Mouse (Mus musculus) CH12.LX (cell line): ENCODE data around the gene Taldo1. TPM values are rescaled to one million over a fixed set of nuclear protein-coding genes. Genes with fewer than 3 reads are reported as not detected.

Experiments used
- DNase-seq: peaks from one replicate; pipeline ENCODE4 v3.0.0-alpha.2; 2013; ENCODE audit errors: extremely low read depth
- H3K27ac ChIP-seq: 2 replicates; pipeline ENCODE4 v1.5.1; 2012; ENCODE audit warnings: low read depth, mild to moderate bottlenecking, control low read depth, moderate library complexity; ENCODE audit not compliant: insufficient read depth
- H3K27me3 ChIP-seq: replicated peaks from 2 replicates; pipeline ENCODE3; 2012; ENCODE audit warnings: inconsistent platforms
- H3K36me3 ChIP-seq, 2 experiments: replicated peaks in 1 of 2; 2 replicates each; pipeline versions ENCODE3 to v1.6.1; 2012; ENCODE audit warnings: inconsistent platforms in 1 of 2, low read length in 1 of 2, mild to moderate bottlenecking in 1 of 2, mixed read lengths in 1 of 2, moderate library complexity in 1 of 2; ENCODE audit not compliant: control insufficient read depth in 1 of 2, insufficient read depth in 1 of 2
- H3K4me1 ChIP-seq, 2 experiments: 2 replicates each; pipeline ENCODE4 v1.6.1; 2012; ENCODE audit warnings: inconsistent platforms in 1 of 2, moderate library complexity in 1 of 2; ENCODE audit not compliant: insufficient read depth in 2 of 2, control insufficient read depth in 1 of 2
- H3K4me2 ChIP-seq: 2 replicates; pipeline ENCODE4 v1.6.1; 2012; ENCODE audit warnings: low read depth, mild to moderate bottlenecking, control low read depth; ENCODE audit not compliant: poor library complexity, insufficient read depth, severe bottlenecking
- H3K4me3 ChIP-seq, 3 experiments: fragments of 150-350 bp in 1 of 3; sonication (generic) in 1 of 3; replicated peaks in 1 of 3; 2 replicates each; pipeline versions ENCODE3 to v1.5.1; 2011 to 2012; ENCODE audit warnings: low read depth in 2 of 3, low read length in 2 of 3, mild to moderate bottlenecking in 2 of 3, moderate library complexity in 2 of 3, control low read depth in 1 of 3, improper control_type of control experiment in 1 of 3, inconsistent platforms in 1 of 3, mixed read lengths in 1 of 3; ENCODE audit not compliant: poor library complexity in 1 of 3
- H3K79me2 ChIP-seq: replicated peaks from 2 replicates; pipeline ENCODE4 v1.6.1; 2012; ENCODE audit warnings: mild to moderate bottlenecking, moderate library complexity; ENCODE audit not compliant: control insufficient read depth, poor library complexity, insufficient read depth, severe bottlenecking; ENCODE audit errors: extremely low read depth
- H3K9ac ChIP-seq: 2 replicates; pipeline ENCODE4 v1.6.1; 2012; ENCODE audit warnings: low read depth, mild to moderate bottlenecking, control low read depth, moderate library complexity; ENCODE audit not compliant: insufficient read depth
- H3K9me3 ChIP-seq: replicated peaks from 2 replicates; pipeline ENCODE3; 2012; ENCODE audit warnings: low read length, inconsistent platforms, mixed read lengths
- CTCF ChIP-seq, 2 experiments: IDR thresholded peaks in 1 of 2; conservative IDR thresholded peaks in 1 of 2; 2 replicates each; pipeline ENCODE4 v1.5.1; 2011 to 2012; ENCODE audit warnings: low read depth in 2 of 2, low read length in 2 of 2, improper control_type of control experiment in 1 of 2, inconsistent platforms in 1 of 2, mild to moderate bottlenecking in 1 of 2, moderate library complexity in 1 of 2
- KAT2A ChIP-seq: IDR thresholded peaks from 2 replicates; pipeline ENCODE4 v1.6.1; 2012; ENCODE audit warnings: low read length, improper control_type of control experiment, inconsistent platforms; ENCODE audit not compliant: insufficient replicate concordance
- NRF1 ChIP-seq: IDR thresholded peaks from 2 replicates; pipeline ENCODE4 v1.6.1; 2014; ENCODE audit warnings: low read depth, mild to moderate bottlenecking, inconsistent platforms, low read length, improper control_type of control experiment, moderate library complexity
- POLR2AphosphoS2 ChIP-seq: IDR thresholded peaks from 2 replicates; pipeline ENCODE4 v1.6.1; 2011; ENCODE audit warnings: low read depth, low read length, improper control_type of control experiment
- RCOR1 ChIP-seq: conservative IDR thresholded peaks from 2 replicates; pipeline ENCODE4 v1.6.1; 2012; ENCODE audit warnings: low read depth, mild to moderate bottlenecking, inconsistent platforms, low read length, improper control_type of control experiment
- TCF12 ChIP-seq: IDR thresholded peaks from 2 replicates; pipeline ENCODE4 v1.6.1; 2014; ENCODE audit warnings: low read depth, mild to moderate bottlenecking, inconsistent platforms, low read length, improper control_type of control experiment
- ZC3H11A ChIP-seq: IDR thresholded peaks from 2 replicates; pipeline ENCODE4 v1.6.1; 2012; ENCODE audit warnings: low read depth, mild to moderate bottlenecking, inconsistent platforms, low read length, improper control_type of control experiment
- ZNF384 ChIP-seq: IDR thresholded peaks from 2 replicates; pipeline ENCODE4 v1.6.1; 2012; ENCODE audit warnings: low read depth, low read length, improper control_type of control experiment, inconsistent platforms
- dilution Hi-C: fragments of 300-500 bp; cut with MboI; formaldehyde crosslinking; loops from 2 replicates; pipeline ENCODE4 v1.14.3; 2020; ENCODE audit warnings: low sequenced_read_pairs; ENCODE audit not compliant: extremely low pct_unique_long_range_greater_than_20kb, extremely low pct_ligation_motif_present
- in situ Hi-C: fragments of 300-500 bp; cut with MboI; formaldehyde crosslinking; loops from 3 replicates; pipeline ENCODE4 v1.14.3; 2019; ENCODE audit warnings: low sequenced_read_pairs, low pct_ligation_motif_present, low pct_unique_long_range_greater_than_20kb, mixed read lengths
- polyA plus RNA-seq: library from polyadenylated mRNA; unstranded; fragments of >175 nt; gene quantifications from 2 replicates; pipeline ENCODE4 v1.2.1, GENCODE M21; 2012; ENCODE audit warnings: low read depth; ENCODE audit not compliant: insufficient read length
- total RNA-seq, 2 experiments: library from RNA; depleted of rRNA; stranded (reverse); fragments of 300-350 nt in 1 of 2; fragments of >200 nt in 1 of 2; gene quantifications; 2 replicates each; pipeline ENCODE4 v1.2.3; 2012 to 2014

Gene Taldo1
- total and polyA plus RNA-seq, 3 experiments, result 129 to 228 (median 188) TPM

- no peak overlapping the region for H3K4me3 ChIP-seq
- peaks cover 8 to 15% of the 10 kb centered on the region in 2 experiments for H3K4me1 ChIP-seq
- no peaks in the 10 kb centered on the region for H3K79me2 ChIP-seq
- H3K9me3 ChIP-seq, result no peaks in the 10 kb centered on the region
- no peaks in the 10 kb centered on the region for H3K27me3 ChIP-seq
- H3K9ac ChIP-seq, result no peak overlapping the region
- H3K36me3 ChIP-seq, result peaks cover 39 to 49% of the 10 kb centered on the region in 2 experiments
- in situ Hi-C loops, result no loop called here
- H3K4me2 ChIP-seq, result no peak overlapping the region
- TF ChIP-seq TCF12 (no peak), POLR2AphosphoS2 (0 out of 2 replicates have a peak, but pooled peaks have one; percentile 31), KAT2A (no peak)
- DNase-seq, result no peak
- no peak overlapping the region for H3K27ac ChIP-seq
- dilution Hi-C loops, result no loop called here
Observed at GRCm38 (mm10) chr7:141429840-141430584, 38.0 kb downstream of the Taldo1 start.

GRCm38 (mm10) chr7:141430585-141431240 is 38.7 kb downstream of the Taldo1 start:
- Histone ChIP-seq H3K4me1 (peaks cover 11 to 19% of the 10 kb centered on the region in 2 experiments), H3K9me3 (no peaks in the 10 kb centered on the region), H3K79me2 (peaks cover 3% of the 10 kb centered on the region; the same call in 1 of the 2 replicates), H3K36me3 (peaks cover 39 to 49% of the 10 kb centered on the region in 2 experiments), H3K9ac (no peak overlapping the region), H3K27ac (no peak overlapping the region), H3K27me3 (no peaks in the 10 kb centered on the region), H3K4me3 (no peak overlapping the region), H3K4me2 (no peak overlapping the region)
- no peak for DNase-seq
- dilution Hi-C loops, result no loop called here
- TF ChIP-seq CTCF (conservative IDR thresholded peaks at IDR 0.05 in 1 of 2, IDR thresholded peaks at IDR 0.05 in 1 of 2; ENCODE audit: low read depth in 2 of 2, low read length in 2 of 2) (no peak), RCOR1 (no peak)
- in situ Hi-C loops, result no loop called here

DNA sequence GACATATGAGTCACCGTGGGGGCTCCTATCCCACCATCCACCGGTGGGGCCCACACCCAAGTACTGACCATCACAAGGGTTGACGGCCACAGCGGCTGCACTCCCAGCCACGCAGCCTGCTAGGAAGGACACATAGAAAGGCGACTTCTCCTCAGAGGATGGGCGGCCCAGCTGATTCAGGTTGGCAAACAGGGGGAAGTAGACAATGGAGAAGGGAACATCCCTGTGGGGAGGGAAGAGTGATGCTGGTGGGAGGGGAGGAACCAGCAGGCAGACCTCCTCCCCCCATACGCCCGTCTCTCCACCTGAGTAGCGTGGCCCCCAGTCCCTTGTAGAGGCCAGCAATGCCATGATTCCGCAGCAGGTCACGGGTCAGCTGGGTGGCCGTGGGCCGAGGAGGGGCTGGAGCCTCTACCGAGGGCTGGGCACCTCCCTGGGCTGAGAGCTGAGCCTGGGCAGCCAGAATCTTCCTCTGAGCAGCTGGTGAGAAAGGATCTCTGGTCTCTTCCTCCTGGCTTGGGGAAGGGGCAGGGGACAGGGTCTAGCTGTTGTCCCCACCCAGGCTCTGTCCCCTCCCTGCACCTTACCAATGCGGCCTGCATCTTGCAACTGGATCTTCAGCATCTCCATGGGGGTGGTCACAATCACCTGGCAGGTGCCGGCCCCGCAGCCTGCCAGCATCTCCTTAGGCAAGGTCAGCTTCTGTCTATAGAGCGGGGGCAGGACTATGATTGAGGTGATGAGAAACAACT is 39.6 kb downstream of the Taldo1 start:
- Histone ChIP-seq H3K79me2 (peaks cover 11% of the 10 kb centered on the region), H3K9ac (no peak overlapping the region), H3K4me1 (peaks cover 17 to 28% of the 10 kb centered on the region in 2 experiments), H3K36me3 (peaks cover 39 to 49% of the 10 kb centered on the region in 2 experiments), H3K27me3 (no peaks in the 10 kb centered on the region), H3K27ac (no peak overlapping the region), H3K4me2 (no peak overlapping the region), H3K9me3 (no peaks in the 10 kb centered on the region), H3K4me3 (no peak overlapping the region)
- no peak for DNase-seq
- no peak for TF ChIP-seq KAT2A
- TF ChIP-seq ZNF384, result no peak
- no peak for TF ChIP-seq NRF1
- TF ChIP-seq ZC3H11A, result no peak
- in situ Hi-C loops, result no loop called here
- dilution Hi-C loops, result no loop called here
